Mouse (Mus musculus): ENCODE results near the gene D930007J09Rik.

DNA sequence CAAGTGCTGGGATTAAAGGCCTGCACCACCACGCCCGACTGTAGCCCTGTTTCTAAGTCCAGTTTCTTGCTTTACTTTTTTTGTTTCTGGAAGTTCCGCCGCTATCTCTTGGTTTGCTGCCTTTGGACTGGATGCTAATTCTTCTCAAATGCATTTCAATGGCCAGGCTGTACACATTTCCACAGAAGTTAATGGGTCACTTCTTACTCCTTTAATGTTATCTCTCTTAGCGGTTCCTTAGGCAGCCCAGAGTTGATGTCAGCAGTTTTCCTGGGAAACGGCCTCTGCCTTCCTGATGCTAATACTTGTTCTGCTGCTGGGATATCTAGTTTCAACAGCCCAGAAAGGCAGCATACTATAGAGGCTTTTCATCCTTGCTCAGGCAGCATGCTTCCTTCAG lies 20.5 kb upstream of the D930007J09Rik start:
- TF ChIP-seq MAX (IDR thresholded peaks at IDR 0.05) (no peak), CTCF (IDR thresholded peaks at IDR 0.05; ENCODE audit: control insufficient read depth, insufficient read depth, insufficient read length) (no peak), CEBPB (IDR thresholded peaks at IDR 0.05; ENCODE audit: low read depth) (no peak)
